Mouse (Mus musculus): ENCODE results near the gene Gpatch2.

- TF ChIP-seq E2F4 (IDR thresholded peaks at IDR 0.05; ENCODE audit: insufficient read depth) (no peak), POLR2A (IDR thresholded peaks at IDR 0.05; ENCODE audit: insufficient read length, low read depth) (no peak), MAX (IDR thresholded peaks at IDR 0.05; ENCODE audit: low read depth) (no peak), MYOD1 (IDR thresholded peaks at IDR 0.05; ENCODE audit: control insufficient read depth in 1 of 3, insufficient read length in 2 of 3, low read depth in 2 of 3) (no peak)
Measured at GRCm38 (mm10) chr1:187362536-187362935, 147.2 kb downstream of the Gpatch2 start.

All from myocyte (in vitro differentiated cells).